Mouse (Mus musculus) cerebellum, adult 2 months (tissue): Measurements from ENCODE around the gene 1700102P08Rik.

Experiments used
- CTCF ChIP-seq: fragments of 200-500 bp; IDR thresholded peaks from 2 replicates; pipeline ENCODE4 v1.5.1; 2011; ENCODE audit warnings: low read depth, mild to moderate bottlenecking, control low read depth, low read length, moderate library complexity, borderline replicate concordance; ENCODE audit not compliant: insufficient read depth
- POLR2A ChIP-seq: fragments of 200-500 bp; IDR thresholded peaks from 2 replicates; pipeline ENCODE4 v1.6.1; 2011; ENCODE audit warnings: low read length, control low read depth, borderline replicate concordance; ENCODE audit not compliant: insufficient read depth

DNA sequence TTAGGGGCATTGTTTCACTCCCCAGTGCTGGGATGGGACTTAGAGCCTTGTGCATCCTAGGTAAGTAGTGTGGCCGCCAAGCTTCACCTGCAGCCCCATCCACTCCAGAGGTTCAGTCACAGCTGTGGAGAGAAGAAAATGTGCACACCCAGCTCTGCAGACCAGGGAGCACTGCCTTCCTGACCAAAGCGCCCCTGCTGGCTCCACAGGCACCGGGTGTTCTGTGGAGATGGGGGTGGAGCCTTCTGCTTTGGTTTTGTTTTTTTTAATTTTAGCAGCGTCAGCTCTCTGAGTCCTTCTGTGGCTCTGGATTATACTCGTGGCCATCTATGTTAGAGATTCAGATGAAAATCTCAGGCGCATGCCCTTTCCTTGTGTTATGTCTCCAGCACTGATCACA lies 3.4 kb upstream of the 1700102P08Rik start:
- TF ChIP-seq POLR2A: no peak
- no peak for TF ChIP-seq CTCF
